Mouse (Mus musculus) frontal cortex, postnatal 10 days (tissue): ENCODE measurements around the gene Ercc2.

Experiments
- DNase-seq, 2 experiments: peaks; one replicate each; pipeline ENCODE4 v3.0.0; 2022; ENCODE audit warnings: low spot score in 2 of 2, mixed read lengths in 1 of 2

Ercc2 gene

GRCm38 (mm10) chr7:19381377-19382165 is at the start of gene Ercc2:
Gene Ercc2, plus strand, starts transcription at chr7:19382010.
- DNase-seq = peak; percentile 95 to 99

DNA sequence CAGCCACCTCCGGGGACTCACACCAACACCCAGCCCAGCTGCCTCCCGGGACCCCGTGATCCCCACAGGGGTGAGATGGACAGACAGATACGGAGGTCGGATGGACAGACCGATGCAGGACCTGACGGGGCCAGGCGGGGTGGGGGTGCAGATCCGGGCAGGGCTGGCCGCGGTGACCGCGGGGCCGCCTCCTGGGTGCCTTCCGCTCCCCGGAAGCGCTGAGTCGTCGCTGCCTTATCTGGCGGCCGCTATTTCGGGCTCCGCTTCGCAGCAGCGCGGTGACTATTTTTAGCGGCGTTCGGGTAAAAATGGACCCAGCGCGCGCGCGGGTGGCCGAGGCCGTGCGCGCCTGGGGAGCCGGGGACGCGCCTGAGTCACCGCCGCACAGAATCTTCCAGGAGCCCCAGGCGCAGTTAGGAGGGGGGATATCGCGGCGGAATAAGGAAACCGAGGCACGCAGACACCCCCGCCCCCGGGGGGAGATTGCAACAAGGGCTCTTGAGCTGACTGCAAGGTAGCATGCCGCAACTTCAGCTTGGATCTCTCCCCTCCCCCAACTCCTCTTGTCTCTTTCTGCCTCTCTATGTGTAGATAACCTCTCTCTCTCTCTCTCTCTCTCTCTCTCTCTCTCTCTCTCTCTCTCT is 49.0 kb upstream of the Ercc2 start:
- peak; percentile 64 to 80 for DNase-seq

- no peak for DNase-seq
These were observed 46.2 kb upstream of the Ercc2 start for GRCm38 (mm10) chr7:19335583-19335982.

DNA sequence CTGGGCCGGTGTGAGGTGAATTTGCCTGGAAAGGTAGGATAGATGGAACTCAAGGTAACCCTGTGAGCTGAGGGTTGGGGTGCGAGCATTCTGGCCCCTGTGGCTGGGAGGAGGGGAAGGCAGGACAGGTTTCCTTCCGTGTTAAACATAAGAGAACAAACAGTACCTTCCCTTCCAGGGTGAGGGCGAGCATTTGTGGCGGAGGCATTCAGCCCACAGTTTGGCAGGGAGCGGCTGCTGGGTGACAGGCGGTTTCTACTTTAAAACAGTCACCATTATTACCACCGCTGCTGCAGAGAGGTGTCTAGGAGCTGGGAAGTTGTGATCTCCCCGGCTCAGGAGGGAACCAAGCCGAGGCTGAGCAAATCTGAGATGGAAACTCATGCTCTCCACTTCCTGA is 44.7 kb upstream of the Ercc2 start:
- no peak for DNase-seq

DNA sequence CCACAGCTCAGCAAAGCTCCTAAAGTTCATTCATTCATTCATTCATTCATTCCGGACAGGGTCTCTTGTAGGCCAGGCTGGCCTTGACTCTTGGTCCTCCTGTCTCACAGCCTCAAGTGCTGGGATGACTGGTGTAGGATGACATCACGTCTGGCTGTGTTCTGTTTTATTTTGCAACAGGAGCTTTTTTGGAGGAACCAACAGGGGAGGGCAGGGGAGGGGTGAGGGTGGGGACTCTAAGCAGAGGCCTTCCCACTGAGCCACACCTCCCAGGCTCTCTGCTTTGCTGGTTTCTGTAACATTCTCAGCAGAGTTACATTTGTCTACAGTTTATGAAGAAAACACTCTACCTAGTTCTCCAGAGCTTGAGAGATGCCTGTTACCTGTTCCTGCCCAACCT is 43.8 kb upstream of the Ercc2 start:
- no peak for DNase-seq

DNA sequence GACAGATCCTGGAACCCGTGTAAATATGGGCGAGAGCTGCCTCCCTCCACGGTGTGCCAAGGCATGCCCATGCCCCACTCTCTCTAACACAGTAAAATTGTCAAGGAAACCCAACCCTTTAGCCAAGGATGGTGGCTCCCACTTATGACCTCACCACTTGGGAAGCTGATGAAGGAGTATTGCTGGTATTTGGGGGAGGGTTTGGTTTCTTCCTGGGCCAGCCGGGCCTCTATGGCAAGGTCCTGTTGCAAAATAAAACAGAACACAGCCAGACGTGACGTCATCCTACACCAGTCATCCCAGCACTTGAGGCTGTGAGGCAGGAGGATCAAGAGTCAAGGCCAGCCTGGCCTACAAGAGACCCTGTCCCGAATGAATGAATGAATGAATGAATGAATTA is 43.2 kb upstream of the Ercc2 start:
- no peak for DNase-seq

- DNase-seq = no peak
These were observed 40.6 kb upstream of the Ercc2 start for GRCm38 (mm10) chr7:19341250-19341649.

DNA sequence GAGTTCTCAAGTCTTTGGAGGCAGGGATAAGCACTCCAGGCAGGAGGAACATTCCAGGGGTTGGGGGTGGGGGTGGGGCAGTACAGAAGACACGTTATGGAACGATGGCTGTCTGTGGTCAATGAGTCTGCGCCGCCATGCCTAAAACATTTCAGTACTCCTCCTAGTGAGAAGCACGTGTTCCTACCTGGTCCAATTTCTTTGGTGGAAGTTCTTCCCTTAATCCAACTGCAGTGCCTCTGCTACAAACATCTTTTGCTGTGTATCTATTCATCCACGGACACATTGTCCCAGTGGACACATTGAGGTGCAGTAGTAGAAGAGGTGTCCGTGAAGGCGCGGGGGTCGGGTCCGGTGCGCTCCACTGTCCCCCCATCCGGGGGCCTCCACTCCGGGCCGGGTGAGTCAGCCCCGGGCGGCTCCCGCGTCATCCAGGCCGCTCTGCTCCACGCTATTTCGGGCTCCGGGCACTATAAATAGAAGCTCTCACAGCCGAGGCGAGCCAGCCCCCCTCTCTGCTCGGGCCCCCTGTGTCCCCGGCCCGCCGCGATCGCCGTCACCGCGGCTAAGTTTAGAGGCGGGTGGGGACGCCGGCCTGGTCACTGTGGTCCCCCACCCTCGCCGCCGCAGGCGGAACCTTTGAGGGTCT is 39.9 kb upstream of the Ercc2 start:
- peak in 1 of 2 experiments; percentile 50 for DNase-seq

- DNase-seq = peak; percentile 80 to 89
These were observed 39.3 kb upstream of the Ercc2 start for GRCm38 (mm10) chr7:19342481-19343027.

- DNase-seq = peak in 1 of 2 experiments; percentile 60
These were observed 38.5 kb upstream of the Ercc2 start for GRCm38 (mm10) chr7:19343210-19343808.

GRCm38 (mm10) chr7:19344237-19344847 is 37.5 kb upstream of the Ercc2 start, which contains the start of gene Ercc1:
Gene Ercc1, plus strand, starts transcription at chr7:19344778.
- DNase-seq = no peak

GRCm38 (mm10) chr7:19344938-19345471 is 36.8 kb upstream of the Ercc2 start:
- DNase-seq = peak; percentile 92 to 93

GRCm38 (mm10) chr7:19349188-19349915 is 32.5 kb upstream of the Ercc2 start:
- no peak for DNase-seq

- DNase-seq = no peak
These were observed 31.6 kb upstream of the Ercc2 start for GRCm38 (mm10) chr7:19350221-19350620.

GRCm38 (mm10) chr7:19354991-19355390 is 26.8 kb upstream of the Ercc2 start:
- DNase-seq = no peak

- no peak for DNase-seq
These were observed 25.5 kb upstream of the Ercc2 start for GRCm38 (mm10) chr7:19356311-19356710.

- DNase-seq = no peak
These were observed 24.1 kb upstream of the Ercc2 start for GRCm38 (mm10) chr7:19357381-19358375.

DNA sequence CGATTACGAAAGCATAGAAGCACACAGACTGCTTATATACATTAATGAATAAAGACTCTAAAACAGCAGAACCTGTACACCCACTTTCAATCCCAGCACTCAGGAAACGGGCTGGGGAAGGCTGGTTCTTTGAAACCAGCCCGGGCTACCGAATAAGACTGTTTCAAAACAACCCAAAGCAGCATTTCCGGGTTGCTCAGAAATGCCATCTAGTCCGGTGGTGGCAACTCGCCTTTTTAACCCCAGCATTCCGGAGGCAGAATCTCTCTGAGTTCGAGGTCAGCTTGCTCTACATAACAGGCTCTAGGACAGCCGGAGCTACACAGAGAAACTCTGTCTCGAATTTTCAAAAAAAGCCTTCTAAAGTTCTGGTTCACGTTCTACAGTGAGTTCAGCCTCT is 23.2 kb upstream of the Ercc2 start:
- DNase-seq = no peak

GRCm38 (mm10) chr7:19359299-19359891 is 22.4 kb upstream of the Ercc2 start, which contains the start of the genes Cd3eap and Ppp1r13l:
Gene Cd3eap, minus strand, starts transcription at chr7:19359483.
Gene Ppp1r13l, plus strand, starts transcription at chr7:19359749.
- DNase-seq = peak; percentile 80 to 89
